26 mouse cellular contexts compared by ENCODE assay signal in genomic region chr7:137067758-137068157, GRCm38 (mm10).
"Had no signal": no experiment of that assay in that cellular context is flagged by ENCODE, and none has a peak within 500 bp of the region (broad histone marks: within the 10 kb centered on the region; RNA-seq: fewer than 3 reads in every experiment).

No protein-coding gene starts in this region.

- ATAC-seq: hindbrain, embryonic 16.5 days; inflammation-experienced regulatory T-cells, adult 6 months; intestine, embryonic 15.5 days; intestine, postnatal 0 days had no signal

- H3K36me3 ChIP-seq: hindbrain, embryonic 10.5 days; hindbrain, embryonic 12.5 days; intestine, embryonic 15.5 days; limb, embryonic 10.5 days; limb, embryonic 12.5 days; liver, embryonic 13.5 days; liver, embryonic 15.5 days had no signal

- H3K27ac ChIP-seq: gastrocnemius, adult 2 months; hindbrain, embryonic 10.5 days; hindbrain, embryonic 12.5 days; hindbrain, embryonic 14.5 days; intestine, embryonic 15.5 days; layer of hippocampus, adult 2 months; left cerebral cortex, adult 2 months; limb, embryonic 10.5 days; limb, embryonic 12.5 days; liver, embryonic 13.5 days; liver, embryonic 15.5 days had no signal

- H3K9me3 ChIP-seq: hindbrain, embryonic 10.5 days; hindbrain, embryonic 12.5 days; intestine, embryonic 15.5 days; limb, embryonic 10.5 days; limb, embryonic 12.5 days; liver, embryonic 13.5 days; liver, embryonic 15.5 days had no signal

- H3K9ac ChIP-seq: hindbrain, embryonic 12.5 days; hindbrain, embryonic 14.5 days; intestine, embryonic 15.5 days; limb, embryonic 12.5 days; liver, embryonic 13.5 days; liver, embryonic 15.5 days had no signal

- H3K4me1 ChIP-seq: hindbrain, embryonic 10.5 days; limb, embryonic 10.5 days; liver, embryonic 13.5 days; liver, embryonic 15.5 days had no signal

- H3K4me2 ChIP-seq: heart, embryonic 11.5 days; hindbrain, embryonic 12.5 days; hindbrain, embryonic 14.5 days; intestine, embryonic 15.5 days; limb, embryonic 12.5 days; liver, embryonic 11.5 days; liver, embryonic 13.5 days; liver, embryonic 15.5 days had no signal

- H3K27me3 ChIP-seq: hindbrain, embryonic 12.5 days; intestine, embryonic 15.5 days; liver, embryonic 13.5 days; liver, embryonic 15.5 days had no signal

- DNase-seq: gastrocnemius, adult 2 months; gastrocnemius, postnatal 10 days; gastrocnemius, postnatal 25 days; heart, postnatal 14 days; heart, postnatal 4 days; kidney, adult 18-20 months; kidney, adult 8-10 months; kidney, postnatal 10 days; kidney, postnatal 25 days; kidney, postnatal 4 days; liver; liver, embryonic 13.5 days had no signal

- H3K4me3 ChIP-seq: gastrocnemius, adult 2 months; hindbrain, embryonic 10.5 days; hindbrain, embryonic 12.5 days; intestine, embryonic 15.5 days; layer of hippocampus, adult 2 months; left cerebral cortex, adult 2 months; limb, embryonic 10.5 days; limb, embryonic 12.5 days; liver, embryonic 13.5 days; liver, embryonic 15.5 days had no signal
